Mouse (Mus musculus): ENCODE measurements around the gene Rgs9. TPM values are rescaled to one million over a fixed set of nuclear protein-coding genes. Genes with fewer than 3 reads are reported as not detected.

Gene Rgs9
- total RNA-seq, 1 experiment: 1.6 TPM

DNA sequence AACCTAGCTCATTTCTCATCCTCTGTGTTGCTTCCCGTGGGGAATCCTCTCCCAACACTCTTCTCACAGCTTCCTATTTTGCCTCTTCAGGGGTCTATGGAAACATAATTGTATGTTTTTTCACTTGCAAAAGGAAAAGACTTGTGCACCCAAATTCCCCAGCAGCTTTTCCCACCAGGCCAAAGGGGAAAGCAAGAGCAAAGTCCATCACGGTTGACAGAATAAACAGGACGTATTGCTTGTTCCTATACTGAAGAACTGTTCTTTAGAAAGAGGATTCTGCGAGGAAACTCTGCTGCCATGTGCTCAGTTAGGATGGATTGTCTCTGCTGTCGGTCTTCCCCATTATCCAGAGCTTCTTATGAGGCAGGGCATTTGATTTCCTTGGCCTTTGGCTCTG, 42.6 kb upstream of the Rgs9 start:
- H3K27ac ChIP-seq (ENCODE audit: insufficient read depth, low read depth, low read length, poor library complexity, severe bottlenecking): no peak overlapping the region
- H3K4me1 ChIP-seq (ENCODE audit: control insufficient read depth in 2 of 2, insufficient read depth in 2 of 2, low read length in 2 of 2, poor library complexity in 1 of 2): peaks cover 3% of the 10 kb centered on the region in 2 experiments; a peak in 2 of 4 replicates
- in situ Hi-C loops (cut with MboI; ENCODE audit: low sequenced_read_pairs in 2 of 2, unreplicated experiment in 2 of 2): no loop called here
- no peaks in the 10 kb centered on the region for H3K9me3 ChIP-seq (ENCODE audit: control insufficient read depth, insufficient read depth, low read depth, low read length)
- DNase-seq (ENCODE audit: low read depth, low spot score): no peak
- H3K9ac ChIP-seq (ENCODE audit: insufficient read depth, low read depth, low read length, poor library complexity, severe bottlenecking): no peak overlapping the region
- TF ChIP-seq HCFC1 (IDR thresholded peaks at IDR 0.05; ENCODE audit: borderline replicate concordance, insufficient read depth, low read length): no peak
- TF ChIP-seq CHD2 (IDR thresholded peaks at IDR 0.05; ENCODE audit: low read depth, low read length): no peak
- no peak for TF ChIP-seq ZNF384 (IDR thresholded peaks at IDR 0.05; ENCODE audit: low read depth, low read length)
- no peak for TF ChIP-seq ZC3H11A (IDR thresholded peaks at IDR 0.05; ENCODE audit: borderline replicate concordance, low read depth, low read length)
- no peak for TF ChIP-seq MAFK (IDR thresholded peaks at IDR 0.05; ENCODE audit: insufficient read depth, low read depth, low read length)
- H3K36me3 ChIP-seq (ENCODE audit: control insufficient read depth, insufficient read depth, low read length, poor library complexity, severe bottlenecking): no peaks in the 10 kb centered on the region
- no peak overlapping the region for H3K4me3 ChIP-seq (ENCODE audit: insufficient read depth in 1 of 2, low read depth in 1 of 2, low read length in 2 of 2, poor library complexity in 1 of 2, severe bottlenecking in 1 of 2)

DNA sequence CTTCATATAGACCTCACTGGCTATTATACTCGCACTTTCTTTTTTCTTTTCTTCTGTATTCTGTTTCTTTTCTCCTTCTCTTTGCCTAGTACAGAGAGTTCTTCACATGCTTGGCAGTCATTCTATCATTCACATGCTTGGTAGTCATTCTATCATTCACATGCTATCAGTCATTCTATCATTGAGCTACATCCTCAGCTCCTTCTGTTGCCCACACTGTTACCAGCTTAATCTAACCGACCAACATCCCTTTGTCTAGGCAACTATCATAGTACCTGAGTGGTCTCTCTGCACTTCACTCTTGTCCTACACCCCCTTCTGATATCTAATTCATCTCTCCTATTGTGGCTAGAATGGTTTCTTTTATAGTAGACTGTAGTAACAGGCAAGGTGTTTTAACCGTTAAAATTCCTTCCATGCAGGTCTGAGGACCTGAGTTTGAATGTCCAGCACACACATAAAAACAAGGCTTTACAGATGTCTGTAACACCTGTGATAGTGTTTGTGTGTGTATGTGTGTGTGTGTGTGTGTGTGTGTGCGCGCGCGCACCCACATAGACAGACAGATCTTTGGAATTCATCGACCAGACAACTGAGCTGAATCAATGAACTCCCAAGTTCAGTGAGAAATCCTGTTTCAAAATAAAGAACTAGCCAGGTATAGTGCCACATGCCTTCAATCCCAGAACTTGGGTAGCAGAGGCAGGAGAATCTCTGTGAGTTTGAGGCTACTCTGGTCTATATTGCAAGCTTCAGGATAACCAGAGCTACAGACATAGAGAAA, 41.4 kb upstream of the Rgs9 start:
- no peak overlapping the region for H3K4me3 ChIP-seq (ENCODE audit: insufficient read depth in 1 of 2, low read depth in 1 of 2, low read length in 2 of 2, poor library complexity in 1 of 2, severe bottlenecking in 1 of 2)
- TF ChIP-seq CHD2 (IDR thresholded peaks at IDR 0.05; ENCODE audit: low read depth, low read length) (no peak), ZC3H11A (IDR thresholded peaks at IDR 0.05; ENCODE audit: borderline replicate concordance, low read depth, low read length) (no peak), MAFK (IDR thresholded peaks at IDR 0.05; ENCODE audit: insufficient read depth, low read depth, low read length) (no peak), HCFC1 (IDR thresholded peaks at IDR 0.05; ENCODE audit: borderline replicate concordance, insufficient read depth, low read length) (no peak), ZNF384 (IDR thresholded peaks at IDR 0.05; ENCODE audit: low read depth, low read length) (no peak)
- H3K9me3 ChIP-seq (ENCODE audit: control insufficient read depth, insufficient read depth, low read depth, low read length): no peaks in the 10 kb centered on the region
- H3K4me1 ChIP-seq (ENCODE audit: control insufficient read depth in 2 of 2, insufficient read depth in 2 of 2, low read length in 2 of 2, poor library complexity in 1 of 2): peaks cover 3% of the 10 kb centered on the region in 2 experiments; a peak in 2 of 4 replicates
- no peak overlapping the region for H3K27ac ChIP-seq (ENCODE audit: insufficient read depth, low read depth, low read length, poor library complexity, severe bottlenecking)
- no peaks in the 10 kb centered on the region for H3K36me3 ChIP-seq (ENCODE audit: control insufficient read depth, insufficient read depth, low read length, poor library complexity, severe bottlenecking)
- no peak overlapping the region for H3K9ac ChIP-seq (ENCODE audit: insufficient read depth, low read depth, low read length, poor library complexity, severe bottlenecking)
- DNase-seq (ENCODE audit: low read depth, low spot score): no peak
- in situ Hi-C loops (cut with MboI; ENCODE audit: low sequenced_read_pairs in 2 of 2, unreplicated experiment in 2 of 2): no loop called here

DNA sequence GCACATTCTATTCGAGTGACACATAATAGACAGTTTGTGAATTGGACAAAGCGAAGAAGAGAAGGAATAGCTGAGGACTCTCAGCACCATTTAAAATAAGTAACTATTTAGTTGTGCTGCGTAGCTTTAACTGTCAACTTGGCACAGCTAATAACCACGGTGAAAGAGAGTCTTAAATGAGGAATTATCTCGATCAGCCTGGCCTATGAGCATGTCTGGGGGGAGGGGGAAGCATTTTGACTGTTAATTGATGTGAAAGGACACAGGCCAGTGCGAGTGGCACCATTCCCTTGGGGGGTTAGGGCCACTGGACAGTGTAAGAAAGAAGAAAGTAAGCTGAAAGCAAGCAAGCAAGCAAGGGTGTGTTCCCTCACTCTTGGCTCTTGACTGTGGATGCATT, 38.0 kb upstream of the Rgs9 start:
- in situ Hi-C loops (cut with MboI; ENCODE audit: low sequenced_read_pairs in 2 of 2, unreplicated experiment in 2 of 2): no loop called here
- H3K36me3 ChIP-seq (ENCODE audit: control insufficient read depth, insufficient read depth, low read length, poor library complexity, severe bottlenecking): no peaks in the 10 kb centered on the region
- H3K9ac ChIP-seq (ENCODE audit: insufficient read depth, low read depth, low read length, poor library complexity, severe bottlenecking): no peak overlapping the region
- no peaks in the 10 kb centered on the region for H3K9me3 ChIP-seq (ENCODE audit: control insufficient read depth, insufficient read depth, low read depth, low read length)
- H3K4me1 ChIP-seq (ENCODE audit: control insufficient read depth in 2 of 2, insufficient read depth in 2 of 2, low read length in 2 of 2, poor library complexity in 1 of 2): peaks cover 0 to 2% of the 10 kb centered on the region in 2 experiments; a peak in 1 of 4 replicates
- DNase-seq (ENCODE audit: low read depth, low spot score): no peak
- TF ChIP-seq ZC3H11A (IDR thresholded peaks at IDR 0.05; ENCODE audit: borderline replicate concordance, low read depth, low read length) (no peak), CHD2 (IDR thresholded peaks at IDR 0.05; ENCODE audit: low read depth, low read length) (no peak), HCFC1 (IDR thresholded peaks at IDR 0.05; ENCODE audit: borderline replicate concordance, insufficient read depth, low read length) (no peak), MAFK (IDR thresholded peaks at IDR 0.05; ENCODE audit: insufficient read depth, low read depth, low read length) (no peak), ZNF384 (IDR thresholded peaks at IDR 0.05; ENCODE audit: low read depth, low read length) (no peak)
- no peak overlapping the region for H3K4me3 ChIP-seq (ENCODE audit: insufficient read depth in 1 of 2, low read depth in 1 of 2, low read length in 2 of 2, poor library complexity in 1 of 2, severe bottlenecking in 1 of 2)
- no peak overlapping the region for H3K27ac ChIP-seq (ENCODE audit: insufficient read depth, low read depth, low read length, poor library complexity, severe bottlenecking)

DNA sequence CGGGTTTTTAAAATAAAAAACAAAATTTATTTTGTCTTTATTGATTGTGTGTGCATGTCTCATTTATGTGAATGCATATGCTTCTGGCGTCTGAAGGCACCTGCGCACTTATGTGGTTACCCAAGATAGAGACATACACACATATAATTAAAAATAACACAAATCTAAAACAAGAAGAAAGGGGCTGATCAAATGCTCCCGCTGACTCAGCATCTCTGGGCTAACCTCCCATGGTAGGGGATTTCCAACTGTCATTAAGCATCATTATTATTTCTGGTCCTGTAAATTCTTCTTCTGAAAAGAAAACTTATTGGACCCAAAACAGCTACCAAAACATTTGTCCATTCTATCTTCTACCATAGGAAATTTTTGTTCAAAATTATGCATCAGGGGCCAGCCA, 36.8 kb upstream of the Rgs9 start:
- DNase-seq (ENCODE audit: low read depth, low spot score): no peak
- H3K9ac ChIP-seq (ENCODE audit: insufficient read depth, low read depth, low read length, poor library complexity, severe bottlenecking): no peak overlapping the region
- no peaks in the 10 kb centered on the region for H3K36me3 ChIP-seq (ENCODE audit: control insufficient read depth, insufficient read depth, low read length, poor library complexity, severe bottlenecking)
- TF ChIP-seq ZNF384 (IDR thresholded peaks at IDR 0.05; ENCODE audit: low read depth, low read length) (no peak), MAFK (IDR thresholded peaks at IDR 0.05; ENCODE audit: insufficient read depth, low read depth, low read length) (peak; percentile 75), ZC3H11A (IDR thresholded peaks at IDR 0.05; ENCODE audit: borderline replicate concordance, low read depth, low read length) (no peak)
- H3K27ac ChIP-seq (ENCODE audit: insufficient read depth, low read depth, low read length, poor library complexity, severe bottlenecking): no peak overlapping the region
- no peaks in the 10 kb centered on the region for H3K9me3 ChIP-seq (ENCODE audit: control insufficient read depth, insufficient read depth, low read depth, low read length)
- H3K4me3 ChIP-seq (ENCODE audit: insufficient read depth in 1 of 2, low read depth in 1 of 2, low read length in 2 of 2, poor library complexity in 1 of 2, severe bottlenecking in 1 of 2): no peak overlapping the region
- in situ Hi-C loops (cut with MboI; ENCODE audit: low sequenced_read_pairs in 2 of 2, unreplicated experiment in 2 of 2): no loop called here
- H3K4me1 ChIP-seq (ENCODE audit: control insufficient read depth in 2 of 2, insufficient read depth in 2 of 2, low read length in 2 of 2, poor library complexity in 1 of 2): peaks cover 0 to 2% of the 10 kb centered on the region in 2 experiments; a peak in 1 of 4 replicates
